8 mouse cellular contexts compared by ENCODE assay signal in the genomic region with DNA sequence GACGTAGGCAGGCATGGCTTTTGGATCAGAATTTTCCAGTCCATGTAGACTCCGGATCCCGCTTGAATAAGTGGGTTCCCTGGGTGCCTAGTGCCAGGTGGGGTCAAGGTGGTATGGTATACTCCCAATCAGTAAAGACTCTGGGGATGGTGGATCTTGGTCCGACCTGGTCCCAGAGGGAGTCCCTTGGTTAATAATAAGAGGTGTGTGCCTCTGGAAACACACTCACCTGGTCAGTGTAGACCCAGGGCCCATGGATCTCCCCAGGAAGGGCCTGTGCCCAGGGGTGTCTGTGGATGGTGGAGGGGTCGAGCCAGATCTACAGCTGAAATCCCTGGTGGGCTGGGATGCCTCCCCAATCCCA. TPM values are rescaled to one million over a fixed set of nuclear protein-coding genes. Genes with fewer than 3 reads are reported as not detected.
DNase-seq lines count a peak whose midpoint lies in the region; ATAC-seq and TF ChIP-seq lines count a peak whose summit lies in the region.

No protein-coding gene starts in this region.

- H3ac ChIP-seq in myocyte (ENCODE audit: control insufficient read depth, insufficient read length) = peak overlapping the region; percentile 89

- peak overlapping the region; percentile 87 for H3K4me3 ChIP-seq in liver, adult 2 months (ENCODE audit: insufficient read depth, low read depth, low read length)
- H3K4me3 ChIP-seq in embryonic facial prominence, embryonic 14.5 days (ENCODE audit: low read depth, low read length) = peak overlapping the region; percentile 77
- H3K4me3 ChIP-seq in intestine, embryonic 14.5 days (ENCODE audit: low read depth, low read length) = peak overlapping the region; percentile 90
- H3K4me3 ChIP-seq in myocyte = peak overlapping the region; percentile 94

- TF ChIP-seq POLR2A in liver, adult 2 months (IDR thresholded peaks at IDR 0.05; ENCODE audit: extremely low read depth, insufficient read depth, low read length) = no peak
- TF ChIP-seq POLR2A in myocyte (IDR thresholded peaks at IDR 0.05; ENCODE audit: insufficient read length, low read depth) = no peak

- DNase-seq in liver, adult 2 months (ENCODE audit: extremely low read depth, low read depth, low spot score) = no peak
- DNase-seq in liver = no peak
- no peak for DNase-seq in embryonic facial prominence, embryonic 14.5 days (ENCODE audit: low spot score)
- DNase-seq in intestine, embryonic 14.5 days (ENCODE audit: low spot score) = no peak
- no peak for DNase-seq in adrenal gland, postnatal 10 days
- no peak for DNase-seq in left cerebral cortex, postnatal 10 days (ENCODE audit: extremely low spot score in 1 of 2, low spot score in 2 of 2)
- DNase-seq in urinary bladder, postnatal 4 days (ENCODE audit: low spot score in 2 of 2) = no peak

- TF ChIP-seq CTCF in liver, adult 2 months (IDR thresholded peaks at IDR 0.05; ENCODE audit: low read depth, low read length) = no peak

- 34% methylated on average over 5 of the region's 5 CpGs for WGBS in liver, adult 2 months
- WGBS in embryonic facial prominence, embryonic 14.5 days = 38% methylated on average over 5 of the region's 5 CpGs
- 44% methylated on average over 5 of the region's 5 CpGs for WGBS in intestine, embryonic 14.5 days

- H3K79me2 ChIP-seq in liver, adult 2 months (ENCODE audit: control insufficient read depth, insufficient read depth, low read length) = peaks cover 16% of the 10 kb centered on the region; the same call in 1 of the 2 replicates
- H3K79me2 ChIP-seq in myocyte (ENCODE audit: control insufficient read depth, insufficient read depth) = peaks cover 6% of the 10 kb centered on the region

- intact Hi-C loops in left cerebral cortex, postnatal 10 days (cut with DNase I) = no loop called here

- H3K36me3 ChIP-seq in liver, adult 2 months (ENCODE audit: control insufficient read depth, insufficient read depth, low read length) = peaks cover 28% of the 10 kb centered on the region
- peaks cover 44% of the 10 kb centered on the region for H3K36me3 ChIP-seq in embryonic facial prominence, embryonic 14.5 days (ENCODE audit: control insufficient read depth, insufficient read depth, low read length)
- H3K36me3 ChIP-seq in intestine, embryonic 14.5 days (ENCODE audit: control insufficient read depth, insufficient read depth, low read length) = peaks cover 35% of the 10 kb centered on the region
- H3K36me3 ChIP-seq in myocyte (ENCODE audit: control insufficient read depth, insufficient read depth) = peaks cover 19% of the 10 kb centered on the region

- H3K9me3 ChIP-seq in embryonic facial prominence, embryonic 14.5 days (ENCODE audit: control insufficient read depth, low read length) = no peaks in the 10 kb centered on the region
- no peaks in the 10 kb centered on the region for H3K9me3 ChIP-seq in intestine, embryonic 14.5 days (ENCODE audit: control insufficient read depth, low read length)

- H3K4me1 ChIP-seq in liver, adult 2 months (ENCODE audit: control insufficient read depth, insufficient read depth, low read length) = peaks cover 13% of the 10 kb centered on the region
- H3K4me1 ChIP-seq in embryonic facial prominence, embryonic 14.5 days (ENCODE audit: control insufficient read depth, insufficient read depth, low read length) = peaks cover 17% of the 10 kb centered on the region
- peaks cover 16% of the 10 kb centered on the region for H3K4me1 ChIP-seq in intestine, embryonic 14.5 days (replicated peaks; ENCODE audit: control insufficient read depth, insufficient read depth, low read length)

- ATAC-seq in embryonic facial prominence, embryonic 14.5 days (ENCODE audit: low read depth) = no peak
- no peak for ATAC-seq in intestine, embryonic 14.5 days (replicated peaks; ENCODE audit: low FRiP score, low TSS enrichment, low read depth)

- H3K4me2 ChIP-seq in embryonic facial prominence, embryonic 14.5 days (ENCODE audit: low read depth, low read length) = peak overlapping the region; percentile 91
- peak overlapping the region; percentile 89 for H3K4me2 ChIP-seq in intestine, embryonic 14.5 days (ENCODE audit: low read length)
- peak overlapping the region; percentile 93 for H3K4me2 ChIP-seq in myocyte (ENCODE audit: low read depth)

- H3K27ac ChIP-seq in liver, adult 2 months (replicated peaks; ENCODE audit: insufficient read depth, low read depth, low read length) = peak overlapping the region; percentile 79
- peak overlapping the region; percentile 80 for H3K27ac ChIP-seq in embryonic facial prominence, embryonic 14.5 days (replicated peaks; ENCODE audit: low read depth, low read length)
- H3K27ac ChIP-seq in intestine, embryonic 14.5 days (ENCODE audit: low read depth) = peak overlapping the region; percentile 24; the same call in 1 of the 2 replicates

- peak overlapping the region; percentile 93 for H3K9ac ChIP-seq in liver, adult 2 months (ENCODE audit: low read depth, low read length)
- peak overlapping the region; percentile 90 for H3K9ac ChIP-seq in embryonic facial prominence, embryonic 14.5 days (ENCODE audit: low read depth, low read length)
- H3K9ac ChIP-seq in intestine, embryonic 14.5 days (ENCODE audit: low read length) = peak overlapping the region; percentile 76

- no peaks in the 10 kb centered on the region for H3K27me3 ChIP-seq in liver, adult 2 months (ENCODE audit: control insufficient read depth, insufficient read depth, low read length)
- no peaks in the 10 kb centered on the region for H3K27me3 ChIP-seq in embryonic facial prominence, embryonic 14.5 days (replicated peaks; ENCODE audit: control insufficient read depth, insufficient read depth, low read length)
- no peaks in the 10 kb centered on the region for H3K27me3 ChIP-seq in intestine, embryonic 14.5 days (replicated peaks; ENCODE audit: control insufficient read depth, insufficient read depth, low read length)
- no peaks in the 10 kb centered on the region for H3K27me3 ChIP-seq in myocyte (ENCODE audit: control insufficient read depth, insufficient read depth, insufficient read length)

TF ChIP-seq in myocyte, 11 proteins besides CTCF, POLR2A, EP300 and RAD21:
- TF ChIP-seq TCF12 (IDR thresholded peaks at IDR 0.05; ENCODE audit: insufficient read depth, poor library complexity, severe bottlenecking) = no peak
- no peak for TF ChIP-seq POLR2AphosphoS2 (IDR thresholded peaks at IDR 0.05; ENCODE audit: insufficient read length, low read depth)
- TF ChIP-seq USF1 (IDR thresholded peaks at IDR 0.05; ENCODE audit: low read depth) = no peak
- no peak for TF ChIP-seq CEBPB (IDR thresholded peaks at IDR 0.05; ENCODE audit: insufficient read depth, poor library complexity, severe bottlenecking)
- no peak for TF ChIP-seq MAX (IDR thresholded peaks at IDR 0.05; ENCODE audit: low read depth)
- TF ChIP-seq MYOG (IDR thresholded peaks at IDR 0.05; ENCODE audit: control insufficient read depth in 1 of 3, insufficient read depth in 1 of 3, insufficient read length in 2 of 3, low read depth in 2 of 3) = no peak
- no peak for TF ChIP-seq E2F4 (IDR thresholded peaks at IDR 0.05; ENCODE audit: insufficient read depth)

RNA-seq across cellular contexts. Expression of a gene that starts 0.7 kb away (rescaled TPM):
- total RNA-seq in liver, adult 2 months (2014; rRNA removed) = 17.7 and 19.5 TPM in 2 replicates
- polyA plus RNA-seq in liver, adult 2 months (2012; rRNA removed) = 12.5 and 16.6 TPM in 2 replicates
- polyA plus RNA-seq in embryonic facial prominence, embryonic 14.5 days (2014; fragmentation: Nextera tagmentation; extraction: Ambion mirVana) = 16.8 and 21.8 TPM in 2 replicates
- 20.2 and 23.0 TPM in 2 replicates for polyA plus RNA-seq in intestine, embryonic 14.5 days (2014; fragmentation: Nextera tagmentation; extraction: Ambion mirVana)
- polyA plus RNA-seq in myocyte (2012; fragmentation: generic; extraction: Trizol) = 11.4 TPM
- 10 to 100 TPM; 14.0 to 20.8 TPM for total RNA-seq in adrenal gland, postnatal 10 days (2021)
- total RNA-seq in left cerebral cortex, postnatal 10 days (2021) = 10 to 100 TPM; 18.2 to 19.3 TPM

RNA-seq across cellular contexts. Expression of a gene that starts 0.8 kb away (rescaled TPM):
- total RNA-seq in liver, adult 2 months (2014; rRNA removed) = 23.5 and 35.8 TPM in 2 replicates
- 75.0 and 75.4 TPM in 2 replicates for polyA plus RNA-seq in liver, adult 2 months (2012; rRNA removed)
- 31.9 and 32.7 TPM in 2 replicates for polyA plus RNA-seq in embryonic facial prominence, embryonic 14.5 days (2014; fragmentation: Nextera tagmentation; extraction: Ambion mirVana)
- 24.0 and 26.3 TPM in 2 replicates for polyA plus RNA-seq in intestine, embryonic 14.5 days (2014; fragmentation: Nextera tagmentation; extraction: Ambion mirVana)
- 44.6 TPM for polyA plus RNA-seq in myocyte (2012; fragmentation: generic; extraction: Trizol)
- 10 to 100 TPM; 35.4 to 39.1 TPM for total RNA-seq in adrenal gland, postnatal 10 days (2021)
- 100 to 1,000 TPM; 111 to 119 TPM for total RNA-seq in left cerebral cortex, postnatal 10 days (2021)

RNA-seq across cellular contexts. Expression of a gene that starts 11.0 kb away (rescaled TPM):
- total RNA-seq in liver, adult 2 months (2014; rRNA removed) = 56.1 and 66.6 TPM in 2 replicates
- polyA plus RNA-seq in liver, adult 2 months (2012; rRNA removed) = 88.7 and 106 TPM in 2 replicates
- polyA plus RNA-seq in embryonic facial prominence, embryonic 14.5 days (2014; fragmentation: Nextera tagmentation; extraction: Ambion mirVana) = 21.7 and 24.5 TPM in 2 replicates
- polyA plus RNA-seq in intestine, embryonic 14.5 days (2014; fragmentation: Nextera tagmentation; extraction: Ambion mirVana) = 17.8 and 21.7 TPM in 2 replicates
- polyA plus RNA-seq in myocyte (2012; fragmentation: generic; extraction: Trizol) = 61.4 TPM
- 10 to 100 TPM; 46.7 to 55.3 TPM for total RNA-seq in adrenal gland, postnatal 10 days (2021)
- 10 to 100 TPM; 45.6 to 47.0 TPM for total RNA-seq in left cerebral cortex, postnatal 10 days (2021)

RNA-seq across cellular contexts. Expression of a gene that starts 19.4 kb away (rescaled TPM):
- total RNA-seq in liver, adult 2 months (2014; rRNA removed) = 3.7 and 4.8 TPM in 2 replicates
- 2.1 and 2.5 TPM in 2 replicates for polyA plus RNA-seq in liver, adult 2 months (2012; rRNA removed)
- 13.0 and 17.6 TPM in 2 replicates for polyA plus RNA-seq in embryonic facial prominence, embryonic 14.5 days (2014; fragmentation: Nextera tagmentation; extraction: Ambion mirVana)
- polyA plus RNA-seq in intestine, embryonic 14.5 days (2014; fragmentation: Nextera tagmentation; extraction: Ambion mirVana) = 15.1 and 19.2 TPM in 2 replicates
- 2.0 TPM for polyA plus RNA-seq in myocyte (2012; fragmentation: generic; extraction: Trizol)
- total RNA-seq in adrenal gland, postnatal 10 days (2021) = 10 to 100 TPM; 18.3 to 26.6 TPM
- 10 to 100 TPM; 18.3 to 22.1 TPM for total RNA-seq in left cerebral cortex, postnatal 10 days (2021)

RNA-seq across cellular contexts. Expression of a gene that starts 19.4 kb away (rescaled TPM):
- 57.3 and 63.5 TPM in 2 replicates for total RNA-seq in liver, adult 2 months (2014; rRNA removed)
- 190 and 221 TPM in 2 replicates for polyA plus RNA-seq in liver, adult 2 months (2012; rRNA removed)
- polyA plus RNA-seq in embryonic facial prominence, embryonic 14.5 days (2014; fragmentation: Nextera tagmentation; extraction: Ambion mirVana) = 97.1 and 103 TPM in 2 replicates
- 116 and 131 TPM in 2 replicates for polyA plus RNA-seq in intestine, embryonic 14.5 days (2014; fragmentation: Nextera tagmentation; extraction: Ambion mirVana)
- 86.4 TPM for polyA plus RNA-seq in myocyte (2012; fragmentation: generic; extraction: Trizol)
- 100 to 1,000 TPM in 1 of 2 experiments, 10 to 100 TPM in 1; 91.9 to 101 TPM for total RNA-seq in adrenal gland, postnatal 10 days (2021)
- 10 to 100 TPM; 94.4 to 95.0 TPM for total RNA-seq in left cerebral cortex, postnatal 10 days (2021)

Comparison
In these comparisons a context has a peak if more than half of its experiments do, and no peak if none do; other contexts are left out.
1. H3K27ac ChIP-seq: peak in every context shown above with its lines; median percentile 80 in embryonic facial prominence, embryonic 14.5 days; 79 in liver, adult 2 months; 24 in intestine, embryonic 14.5 days.